Mouse (Mus musculus) regulatory T cell (primary cell): ENCODE results near the gene Hint3.

Experiments used
- in situ Hi-C: fragments of 300-600 bp; cut with MboI, MseI; formaldehyde crosslinking; loops from one replicate; pipeline ENCODE4 v1.15.1; 2025; ENCODE audit warnings: high pct_unique_total_duplicates

Hint3 gene

DNA sequence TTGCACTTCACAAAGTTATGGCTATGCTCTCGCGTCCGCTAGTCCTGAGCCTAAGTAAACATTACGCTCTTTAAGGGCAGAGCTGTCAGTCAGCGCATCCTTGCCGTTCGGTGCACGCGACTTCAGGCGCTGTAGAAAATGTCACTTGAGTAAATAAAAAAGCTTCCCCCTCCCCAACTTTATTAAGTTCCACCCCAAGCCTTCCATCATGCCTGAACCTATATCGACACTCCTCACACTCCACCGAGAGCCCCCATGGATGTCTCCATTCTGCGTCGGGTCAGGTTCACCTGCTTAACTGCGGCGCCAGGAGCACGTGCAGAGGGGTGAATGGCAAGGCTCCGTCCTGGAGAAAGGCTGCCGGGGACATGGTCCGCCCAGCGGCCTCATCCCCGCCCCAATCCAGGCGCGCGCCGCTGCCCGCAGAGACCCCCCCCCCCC, 29.3 kb downstream of the Hint3 start:
- in situ Hi-C loops: no loop called here

DNA sequence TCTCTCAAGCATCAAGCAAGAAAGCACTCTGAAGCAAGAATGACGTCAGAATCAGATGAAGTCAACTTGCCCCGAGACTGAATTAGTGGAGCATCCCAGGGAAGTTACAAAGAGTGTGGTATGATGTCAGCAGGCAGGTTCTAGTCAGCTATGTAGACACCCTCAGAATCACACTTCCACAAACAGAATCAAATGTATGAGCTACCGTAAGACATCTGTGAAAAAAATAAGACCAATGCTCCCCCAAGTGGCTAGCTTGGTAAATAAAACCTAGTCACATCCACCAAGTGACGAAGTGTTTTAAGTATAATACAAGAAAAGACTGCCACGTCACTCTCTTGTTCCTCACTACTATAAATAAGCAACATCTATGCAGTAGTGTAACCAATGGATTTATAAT, 42.4 kb downstream of the Hint3 start:
- in situ Hi-C loops: no loop called here

DNA sequence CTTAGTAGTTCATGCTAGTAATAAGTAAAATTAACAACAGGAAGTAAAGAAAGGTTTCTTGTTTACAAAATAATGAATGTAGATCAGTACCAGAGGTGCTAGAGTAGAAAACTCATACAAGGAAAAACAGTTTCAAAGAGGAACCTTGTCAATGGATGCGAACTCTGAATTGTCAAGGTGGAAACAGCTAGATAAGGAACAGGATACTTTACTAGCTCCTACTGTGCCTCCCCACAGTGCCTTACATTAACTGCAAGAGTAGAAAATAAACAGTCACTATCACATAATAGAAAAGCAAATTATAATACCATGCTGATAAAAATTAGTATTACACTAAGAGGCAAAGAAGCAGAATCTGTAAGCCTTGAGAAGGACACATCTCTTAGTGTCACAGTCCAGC, 43.7 kb downstream of the Hint3 start:
- in situ Hi-C loops: no loop called here

DNA sequence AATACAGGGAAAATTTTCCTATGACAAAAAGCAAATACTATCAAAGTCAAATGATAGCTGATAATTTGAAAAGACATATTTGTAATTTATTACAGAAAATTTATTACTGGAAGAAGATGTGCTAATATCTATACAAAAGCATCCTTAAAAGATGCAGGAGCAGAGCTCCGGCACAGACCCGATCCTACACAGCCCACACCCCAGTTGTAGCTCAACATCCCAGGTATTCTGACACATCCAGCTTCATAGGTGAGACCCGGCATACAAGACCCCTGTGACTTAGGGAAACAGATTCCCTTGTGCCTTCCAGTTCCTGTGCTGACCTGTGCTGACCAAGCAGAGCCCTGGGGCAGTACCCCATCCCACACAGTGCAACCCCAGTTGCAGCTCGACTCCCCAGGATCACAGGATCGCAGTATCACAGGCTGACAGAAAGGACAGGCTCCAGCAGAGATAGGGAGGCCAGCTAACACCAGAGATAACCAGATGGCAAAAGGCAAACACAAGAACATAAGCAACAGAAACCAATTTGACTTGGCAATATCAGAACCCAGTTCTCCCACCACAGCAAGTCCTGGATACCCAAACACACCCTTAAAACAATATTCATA, 51.7 kb downstream of the Hint3 start:
- in situ Hi-C loops: no loop called here

DNA sequence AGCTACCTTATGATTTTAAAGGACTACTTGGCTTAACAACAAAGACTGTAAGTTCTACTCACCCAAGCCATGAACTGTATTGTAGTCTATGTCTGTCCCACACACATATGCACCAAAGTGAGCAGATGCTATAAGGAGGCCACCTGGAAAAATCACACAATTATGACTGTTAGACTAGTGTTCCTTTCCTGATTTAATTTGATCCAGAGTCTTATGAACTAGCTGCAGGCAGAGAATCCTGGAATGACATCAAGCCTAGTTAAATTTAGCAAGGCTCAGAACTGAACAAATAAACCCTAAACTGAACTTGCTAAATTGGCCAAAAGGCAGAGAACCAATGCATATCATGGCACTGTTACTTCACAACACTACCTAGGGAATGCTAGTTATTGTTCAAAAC, 63.1 kb downstream of the Hint3 start:
- in situ Hi-C loops: no loop called here

DNA sequence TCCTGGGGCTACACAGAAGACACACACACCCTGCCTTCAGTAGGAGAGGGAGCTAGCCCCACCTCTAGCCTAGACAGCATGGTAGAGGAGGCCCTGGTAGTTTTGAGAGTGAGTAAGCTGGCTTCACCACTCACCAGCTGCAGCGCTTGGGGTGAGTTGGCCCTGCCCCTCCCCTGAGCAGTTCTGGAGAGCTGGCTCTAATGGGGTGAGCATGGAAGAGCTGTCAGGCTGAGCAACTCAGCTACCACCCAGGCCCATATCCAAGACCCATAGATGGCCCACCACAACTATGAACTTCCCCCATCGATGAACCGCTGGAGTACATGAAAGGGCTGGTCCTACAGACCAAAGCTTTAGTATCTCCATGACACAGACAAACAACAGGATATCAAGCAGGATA, 64.8 kb downstream of the Hint3 start:
- in situ Hi-C loops: no loop called here
